Mouse (Mus musculus): Measurements from ENCODE around the gene Il1rapl2.
"Not testable (repeated sequence)": the region's sequence is repeated elsewhere in the genome, so short reads cannot be mapped to it uniquely, and the experiment has no call there.

Gene Il1rapl2

DNA sequence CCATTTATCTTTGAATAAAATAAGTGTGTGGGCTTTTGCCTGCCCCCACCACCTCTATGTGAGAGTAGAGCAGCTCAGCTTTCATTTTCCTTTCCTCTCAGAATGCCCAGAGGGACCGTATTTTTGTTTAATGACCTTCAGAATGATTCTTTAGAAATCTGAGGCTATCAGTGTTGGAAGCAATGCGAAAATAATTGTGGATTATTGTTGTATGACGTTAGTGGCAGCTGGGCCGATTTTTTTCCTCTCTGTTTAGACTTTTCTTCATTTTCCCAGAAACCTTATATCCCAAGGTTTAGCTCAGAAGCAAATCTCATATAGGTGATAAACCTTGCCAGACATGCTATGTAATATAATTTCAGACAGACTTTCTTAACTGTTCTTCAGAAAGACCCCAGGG, 664.2 kb downstream of the Il1rapl2 start:
- no peak for DNase-seq

DNA sequence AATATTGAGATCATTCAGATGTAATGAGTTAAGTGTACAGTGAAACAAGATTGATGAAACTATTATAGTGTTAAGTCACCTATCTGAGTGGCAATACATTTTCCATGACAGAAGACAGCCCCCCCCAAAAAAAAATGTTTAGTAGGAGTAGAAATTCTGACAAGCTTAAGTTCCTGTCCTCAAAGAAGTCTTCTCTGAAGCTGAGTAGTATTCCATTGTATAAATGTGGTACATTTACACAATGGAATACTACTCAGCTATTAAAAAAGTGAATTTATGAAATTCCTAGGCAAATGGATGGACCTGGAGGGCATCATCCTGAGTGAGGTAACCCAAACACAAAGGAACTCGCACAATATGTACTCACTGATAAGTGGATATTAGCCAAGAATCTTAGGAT, 778.3 kb downstream of the Il1rapl2 start:
- not testable (repeated sequence) for DNase-seq

DNA sequence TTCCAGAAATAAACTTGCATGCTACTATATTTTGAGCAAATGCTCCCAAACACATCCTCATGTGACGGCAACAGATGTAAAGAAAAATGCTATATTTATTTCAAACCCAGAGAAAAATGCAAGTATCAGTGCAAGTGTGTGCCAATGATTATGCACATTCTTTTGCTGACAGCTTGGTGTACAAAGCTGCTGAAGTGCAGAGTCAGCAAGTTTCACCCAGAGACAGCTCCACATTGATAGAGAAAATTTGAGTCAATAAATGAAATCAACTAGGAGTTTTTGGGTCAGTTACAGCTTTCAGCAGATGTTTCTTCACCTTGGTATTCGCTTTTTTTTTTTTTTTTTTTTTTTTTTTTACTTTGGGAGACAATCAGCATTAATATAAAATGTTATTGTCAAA, 863.4 kb downstream of the Il1rapl2 start:
- DNase-seq, result no peak

DNA sequence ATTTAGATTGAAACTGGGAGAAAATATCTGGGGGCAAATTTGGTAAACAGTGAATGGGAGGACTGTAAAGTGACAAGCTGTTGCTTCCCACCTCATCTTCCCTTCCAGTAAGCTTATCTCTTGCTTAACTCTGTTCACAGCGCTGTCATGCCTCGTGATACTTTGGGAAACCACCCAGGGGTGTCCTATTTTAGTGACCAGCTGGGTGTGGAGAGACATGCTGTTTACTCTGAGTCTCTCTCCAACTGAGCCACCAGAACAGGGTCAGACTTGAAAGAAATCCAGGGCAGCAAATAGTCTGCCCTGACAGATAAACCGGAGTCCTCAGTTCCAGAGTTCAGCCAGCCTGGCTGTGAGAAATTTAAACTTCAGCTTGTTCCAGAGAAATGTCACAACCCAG, 867.5 kb downstream of the Il1rapl2 start:
- DNase-seq, result no peak

GRCm38 (mm10) chrX:138449856-138450255, 879.4 kb downstream of the Il1rapl2 start:
- no peak for DNase-seq

- no peak for DNase-seq
Measured at GRCm38 (mm10) chrX:138478488-138478887, 908.1 kb downstream of the Il1rapl2 start.

DNA sequence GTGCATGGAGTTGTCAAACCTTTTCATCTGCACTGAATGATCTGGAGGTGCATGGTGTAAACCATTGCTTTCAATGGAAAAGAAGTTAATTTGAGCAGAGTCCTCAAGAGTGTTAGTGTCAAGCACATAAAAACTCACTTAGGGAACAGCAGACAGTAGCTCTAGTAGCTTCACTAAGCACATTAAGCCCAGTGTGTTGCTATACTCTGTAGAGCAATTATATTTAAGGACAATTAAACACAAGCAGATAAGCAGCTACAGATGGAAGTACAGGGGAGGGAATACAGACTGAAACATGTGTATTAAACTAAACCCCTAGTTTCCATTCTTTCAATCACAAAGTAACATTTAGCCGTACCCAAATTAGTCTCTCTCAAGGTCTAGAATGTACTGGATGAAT, 930.1 kb downstream of the Il1rapl2 start:
- DNase-seq, result no peak

- DNase-seq, result no peak
Measured at GRCm38 (mm10) chrX:138505049-138505448, 934.6 kb downstream of the Il1rapl2 start.

GRCm38 (mm10) chrX:138620106-138620505, 1049.7 kb downstream of the Il1rapl2 start:
- no peak for DNase-seq

- no peak for DNase-seq
Measured at GRCm38 (mm10) chrX:138625311-138625710, 1054.9 kb downstream of the Il1rapl2 start.

GRCm38 (mm10) chrX:138722372-138722771, 1152.0 kb downstream of the Il1rapl2 start:
- no peak for DNase-seq

GRCm38 (mm10) chrX:138800958-138801357, 1230.5 kb downstream of the Il1rapl2 start:
- DNase-seq, result no peak

DNA sequence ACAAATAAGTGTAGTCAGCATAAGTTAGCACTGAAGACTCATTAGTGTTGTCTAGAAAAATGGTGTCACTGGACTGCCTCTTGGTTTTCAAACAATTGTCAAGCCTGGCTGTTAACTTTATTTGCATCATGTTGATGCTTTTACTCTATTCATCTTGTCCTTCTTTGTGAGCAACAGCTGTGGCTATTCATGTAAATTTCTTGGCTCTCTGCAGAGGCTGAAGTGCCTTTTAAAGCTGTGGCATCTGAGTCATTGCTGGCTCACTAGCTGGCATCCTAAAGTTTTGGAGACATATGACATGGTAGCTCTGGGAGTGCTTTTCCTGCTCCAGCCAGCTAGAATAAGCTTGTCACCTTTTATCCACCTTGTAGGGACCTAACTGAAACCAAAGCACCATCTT, 1261.5 kb downstream of the Il1rapl2 start:
- no peak for DNase-seq

GRCm38 (mm10) chrX:138833894-138834293, 1263.5 kb downstream of the Il1rapl2 start:
- no peak for DNase-seq

DNA sequence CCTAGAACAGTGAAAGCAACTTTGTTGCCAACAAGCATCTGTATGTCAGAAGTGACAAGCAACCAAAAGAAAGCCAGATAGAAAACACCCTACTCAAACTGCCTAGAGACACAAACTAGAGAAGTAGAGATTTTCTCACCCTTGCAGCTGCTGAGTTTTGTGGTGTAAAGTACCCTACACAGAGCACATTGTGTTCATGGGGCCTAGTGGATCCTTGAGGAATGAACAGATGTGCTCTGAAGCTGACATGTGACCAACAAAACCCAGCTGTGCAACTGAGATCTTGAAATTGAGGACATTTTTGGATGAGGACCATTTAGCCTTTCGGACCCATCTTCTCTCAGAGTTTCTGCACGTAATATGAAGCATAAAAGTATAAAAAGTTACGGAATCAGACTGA, 1268.0 kb downstream of the Il1rapl2 start:
- DNase-seq, result no peak

Measured in right cerebral cortex, postnatal 14 days (tissue).